Mouse (Mus musculus) CD4-positive naive resting alpha-beta T cell, adult 57 days (primary cell): ENCODE data around the gene Ppard. TPM values are rescaled to one million over a fixed set of nuclear protein-coding genes. Genes with fewer than 3 reads are reported as not detected.

ENCODE experiments used
- total RNA-seq: library from RNA; stranded (reverse); gene quantifications from one replicate; pipeline ENCODE4 v1.2.4, GENCODE M21; 2023

The Ppard gene
- 35.1 TPM for total RNA-seq

DNA sequence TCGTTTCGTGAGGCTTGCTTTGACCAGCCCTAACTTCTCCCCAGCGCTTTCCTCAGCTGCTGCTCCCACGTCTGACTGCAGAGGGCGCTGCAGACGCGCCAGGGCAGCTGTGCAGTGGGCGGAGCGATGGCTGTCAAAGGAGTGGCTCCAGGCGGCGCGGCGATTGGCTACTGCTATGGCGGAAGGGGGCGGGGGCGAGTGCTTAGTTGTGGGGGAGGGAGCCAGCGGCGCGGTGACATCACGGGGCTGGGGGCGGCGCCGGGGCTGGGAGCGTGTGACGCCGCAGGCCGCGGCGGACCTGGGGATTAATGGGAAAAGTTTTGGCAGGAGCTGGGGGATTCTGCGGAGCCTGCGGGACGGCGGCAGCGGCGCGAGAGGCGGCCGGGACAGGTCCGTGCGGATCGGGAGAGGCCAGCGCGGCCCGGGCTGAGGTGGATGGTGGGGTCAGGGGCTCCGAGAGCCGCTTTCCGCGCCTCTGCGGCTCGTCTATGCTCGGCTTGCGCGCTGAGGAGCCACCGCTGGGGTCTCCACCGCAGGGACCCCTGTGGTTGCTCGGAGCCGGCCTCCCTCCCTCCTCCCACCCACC lies at the start of gene Ppard:
Gene Ppard, plus strand, starts transcription at position 226 of the 586 bp plus-strand sequence.

DNA sequence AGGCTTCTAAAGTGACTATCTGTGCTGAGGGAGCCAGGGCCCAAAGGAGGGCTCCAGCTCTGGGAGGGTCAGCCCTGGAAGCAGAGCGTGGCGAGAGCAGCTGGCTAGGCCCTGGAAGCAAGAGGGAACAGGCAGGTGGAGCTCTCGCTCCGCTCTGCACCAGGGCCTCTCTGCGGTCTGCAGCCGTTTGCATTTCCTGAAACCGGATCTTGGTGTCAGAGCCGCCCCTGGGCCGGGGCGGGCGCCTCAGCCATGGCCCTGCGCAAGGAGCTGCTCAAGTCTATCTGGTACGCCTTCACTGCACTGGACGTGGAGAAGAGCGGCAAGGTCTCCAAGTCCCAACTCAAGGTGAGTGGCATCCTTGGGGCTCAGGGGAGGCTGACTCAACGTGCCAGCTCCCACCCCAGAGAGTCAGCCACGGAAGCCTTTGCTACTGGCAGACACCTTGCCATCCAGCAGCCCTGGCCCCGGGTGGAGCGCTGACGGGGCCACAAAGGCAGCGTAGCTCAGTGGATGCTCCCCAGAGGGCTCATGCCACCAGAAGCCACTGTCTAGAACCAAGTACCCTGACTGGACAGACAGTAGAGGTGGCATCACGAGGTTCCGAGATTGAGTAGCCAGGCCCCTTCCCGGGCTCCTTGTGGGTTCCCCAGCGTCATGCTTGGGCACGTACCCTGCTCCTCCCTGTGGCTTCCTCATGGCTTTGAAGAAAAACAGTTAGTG lies 24.7 kb upstream of the Ppard start, which contains the start of gene Def6:
Gene Def6, plus strand, starts transcription at position 188 of the 723 bp plus-strand sequence.

DNA sequence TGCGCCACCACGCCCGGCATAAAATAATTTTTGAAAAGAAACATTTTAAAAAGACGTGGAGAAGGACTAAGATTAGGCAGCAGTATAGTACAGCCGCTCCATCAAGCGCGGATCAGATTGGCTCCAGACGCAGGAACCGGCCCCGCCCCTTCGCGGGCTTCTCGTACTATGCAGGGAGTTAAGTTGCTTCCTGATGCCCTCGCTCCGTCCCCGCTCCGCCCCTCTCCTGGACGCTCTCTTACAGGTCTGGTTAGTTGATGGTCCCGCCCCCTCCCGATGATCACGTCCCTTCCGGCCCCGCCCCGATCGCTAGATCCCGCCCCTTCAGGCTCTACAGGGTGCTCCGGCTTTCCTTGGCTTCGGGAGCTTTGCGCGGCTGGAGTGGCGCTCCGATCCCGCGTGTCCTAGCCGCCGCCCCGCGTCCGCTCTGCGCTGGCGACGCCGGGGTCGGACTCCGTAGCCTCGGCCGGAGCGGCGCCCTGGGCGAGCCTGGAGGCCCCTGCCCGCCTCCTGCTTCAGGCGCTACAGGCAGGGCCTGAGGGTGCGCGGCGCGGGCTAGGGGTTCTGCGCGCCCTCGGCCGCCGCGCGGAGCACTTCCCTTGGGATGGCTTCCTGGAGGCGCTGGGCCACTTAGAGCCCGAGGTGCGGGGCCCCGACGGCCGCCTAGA lies 80.8 kb downstream of the Ppard start, which contains the start of gene Fance:
Gene Fance, plus strand, starts transcription at position 308 of the 668 bp plus-strand sequence.

DNA sequence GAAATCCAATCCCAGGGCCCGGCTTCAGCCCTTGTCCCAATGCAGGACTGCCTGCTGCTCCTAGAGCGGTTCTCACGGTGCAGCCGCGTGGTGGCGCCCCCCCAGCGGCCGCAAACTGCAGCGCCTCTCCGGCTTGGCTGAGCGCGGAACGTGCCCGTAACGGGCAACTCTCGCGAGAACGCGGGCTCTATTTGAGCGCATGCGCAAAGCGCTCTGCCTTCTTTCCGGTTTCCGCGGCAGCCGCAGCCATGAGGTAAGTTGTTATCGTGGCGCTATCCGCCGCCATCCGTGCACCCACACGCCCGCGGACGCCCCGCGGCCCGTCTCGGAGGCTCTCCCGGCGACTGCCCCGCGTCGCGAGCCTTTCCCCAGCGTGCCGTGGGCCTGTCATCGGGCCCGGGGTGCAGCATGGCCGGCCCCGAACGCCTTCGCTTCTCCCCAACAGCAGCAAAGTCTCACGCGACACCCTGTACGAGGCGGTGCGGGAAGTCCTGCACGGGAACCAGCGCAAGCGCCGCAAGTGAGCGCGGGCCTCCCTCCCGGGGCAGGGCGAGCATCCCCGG lies 95.9 kb downstream of the Ppard start, which contains the start of gene Rpl10a:
Gene Rpl10a, plus strand, starts transcription at position 106 of the 563 bp plus-strand sequence.

DNA sequence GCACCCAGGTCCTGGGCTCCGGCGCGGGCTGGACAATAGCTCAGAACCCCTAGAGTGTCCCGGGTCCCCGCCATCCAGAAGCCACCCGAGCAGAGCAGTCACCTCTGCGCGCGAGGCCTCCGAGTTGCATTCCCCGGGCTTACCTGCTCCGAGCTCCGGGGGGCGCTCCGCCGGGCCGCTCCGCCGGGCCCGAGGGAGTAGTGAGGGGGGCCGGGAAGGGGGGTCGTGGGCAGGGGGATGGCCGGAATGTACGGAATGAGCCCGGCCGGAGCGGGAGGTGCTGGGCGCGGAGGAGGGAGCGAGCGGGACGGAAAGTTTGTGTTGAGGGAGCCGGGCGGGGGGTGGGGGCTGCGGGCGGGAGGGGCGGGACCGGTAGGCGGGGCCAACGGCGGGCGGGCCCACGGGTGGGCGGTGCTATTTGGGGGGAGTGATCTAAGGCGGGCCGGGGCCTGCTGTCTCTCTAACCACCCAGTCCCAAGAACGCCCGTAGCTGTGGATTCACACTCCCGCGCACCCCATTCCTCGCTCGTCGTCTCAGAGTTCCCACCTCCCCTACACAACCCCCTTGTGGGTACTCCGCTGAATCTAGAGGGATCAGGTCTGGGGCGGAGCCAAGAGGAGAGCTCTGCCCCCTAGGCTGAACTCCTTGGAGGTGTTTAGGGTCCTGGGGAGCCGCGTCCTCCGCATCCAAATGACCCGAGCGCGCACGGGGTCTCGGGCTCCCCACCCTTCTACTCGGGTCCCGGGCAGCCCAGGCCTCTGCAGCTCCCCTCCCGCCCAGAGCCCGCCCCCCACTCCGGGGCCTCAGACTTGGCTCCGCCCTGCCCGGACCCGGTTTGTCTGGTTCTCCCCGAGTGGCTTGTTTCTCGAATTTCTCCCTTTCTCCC lies 118.2 kb downstream of the Ppard start, which contains the start of gene Tead3:
Gene Tead3, minus strand, starts transcription at position 352 of the 887 bp plus-strand sequence.

Other genes starting within 250 kb of the Ppard start
- 1.4 TPM for gene Tcp11, start 152.1 kb upstream of the Ppard start, total RNA-seq
- not detected for gene Scube3, start 90.6 kb upstream of the Ppard start, total RNA-seq
- 18.3 TPM for gene Zfp523, start 55.6 kb upstream of the Ppard start, total RNA-seq
- 161 TPM for gene Def6, start 24.9 kb upstream of the Ppard start, total RNA-seq
- gene Fance, start 80.8 kb downstream of the Ppard start, total RNA-seq: 30.6 TPM
- 2,031 TPM for gene Rpl10a, start 95.8 kb downstream of the Ppard start, total RNA-seq
- gene Tead3, start 118.1 kb downstream of the Ppard start, total RNA-seq: 0.86 TPM
- not detected for gene Tulp1, start 132.5 kb downstream of the Ppard start, total RNA-seq